Mouse (Mus musculus) left cerebral cortex, adult 18-20 months (tissue): ENCODE measurements around the gene Tet1. TPM values are rescaled to one million over a fixed set of nuclear protein-coding genes. Genes with fewer than 3 reads are reported as not detected.

Experiments used
- total RNA-seq, 2 experiments: library from RNA; stranded (reverse); gene quantifications; 2 replicates each; pipeline ENCODE4 v1.2.3; 2021

The Tet1 gene
- total RNA-seq, 2 experiments from 2014 or later: 12.1 to 12.6 TPM

Other genes with a start within 250 kb of the Tet1 start
- 1 to 10 TPM; 3.3 to 4.4 TPM for gene Stox1, start 182.9 kb downstream of the Tet1 start, total RNA-seq
- gene Ccar1, start 116.7 kb downstream of the Tet1 start, total RNA-seq: 10 to 100 TPM; 46.5 to 47.9 TPM
- 10 to 100 TPM; 38.5 to 41.5 TPM for gene Slc25a16, start 11.6 kb upstream of the Tet1 start, total RNA-seq
- gene Dna2, start 38.0 kb upstream of the Tet1 start, total RNA-seq: 1 to 10 TPM in 1 of 2 experiments, under 1 TPM in 1; 0.98 to 1.2 TPM
- gene Rufy2, start 71.2 kb upstream of the Tet1 start, total RNA-seq: 10 to 100 TPM; 75.6 to 91.0 TPM
- gene Hnrnph3, start 115.2 kb upstream of the Tet1 start, total RNA-seq: 10 to 100 TPM; 50.2 to 50.8 TPM
- gene Pbld2, start 115.3 kb upstream of the Tet1 start, total RNA-seq: 1 to 10 TPM; 2.6 to 3.6 TPM
- under 1 TPM; 0.30 to 0.45 TPM for gene Pbld1, start 151.2 kb upstream of the Tet1 start, total RNA-seq
- gene Atoh7, start 190.7 kb upstream of the Tet1 start, total RNA-seq: 1 to 10 TPM; 2.2 to 3.8 TPM